In genomic region chr14:105474991-105475553, GRCm38 (mm10) we compare ENCODE assay signal across 7 mouse cellular contexts.
DNase-seq lines count a peak whose midpoint lies in the region; ATAC-seq and TF ChIP-seq lines count a peak whose summit lies in the region.

No protein-coding gene starts in this region.

- no peak overlapping the region for H3K27ac ChIP-seq in hindbrain, postnatal 0 days
- no peak overlapping the region for H3K27ac ChIP-seq in hindbrain, embryonic 13.5 days
- H3K27ac ChIP-seq in hindbrain, embryonic 16.5 days (ENCODE audit: low read depth, low read length): no peak overlapping the region

- H3K9ac ChIP-seq in hindbrain, postnatal 0 days (replicated peaks; ENCODE audit: low read length): no peak overlapping the region
- no peak overlapping the region for H3K9ac ChIP-seq in hindbrain, embryonic 13.5 days
- H3K9ac ChIP-seq in hindbrain, embryonic 16.5 days (ENCODE audit: low read depth, low read length): no peak overlapping the region

- H3K4me3 ChIP-seq in hindbrain, postnatal 0 days (ENCODE audit: low read length): no peak overlapping the region
- H3K4me3 ChIP-seq in hindbrain, embryonic 13.5 days: no peak overlapping the region
- H3K4me3 ChIP-seq in hindbrain, embryonic 16.5 days (ENCODE audit: low read length): no peak overlapping the region

- no peaks in the 10 kb centered on the region for H3K4me1 ChIP-seq in hindbrain, postnatal 0 days (ENCODE audit: insufficient read depth, low read length)
- H3K4me1 ChIP-seq in hindbrain, embryonic 13.5 days (replicated peaks): no peaks in the 10 kb centered on the region
- no peaks in the 10 kb centered on the region for H3K4me1 ChIP-seq in hindbrain, embryonic 16.5 days (ENCODE audit: control insufficient read depth, insufficient read depth, low read depth, low read length)

- no peak for ATAC-seq in hindbrain, postnatal 0 days
- ATAC-seq in hindbrain, embryonic 13.5 days (ENCODE audit: low FRiP score): no peak
- ATAC-seq in hindbrain, embryonic 16.5 days: no peak

- H3K4me2 ChIP-seq in hindbrain, postnatal 0 days (ENCODE audit: low read depth, low read length): no peak overlapping the region
- no peak overlapping the region for H3K4me2 ChIP-seq in hindbrain, embryonic 13.5 days
- H3K4me2 ChIP-seq in hindbrain, embryonic 16.5 days (ENCODE audit: low read length): no peak overlapping the region

- peak; percentile 62 for TF ChIP-seq CTCF in hindbrain, postnatal 0 days (IDR thresholded peaks at IDR 0.05; ENCODE audit: low read depth)

- H3K9me3 ChIP-seq in hindbrain, postnatal 0 days (ENCODE audit: low read length): no peaks in the 10 kb centered on the region
- H3K9me3 ChIP-seq in hindbrain, embryonic 13.5 days: no peaks in the 10 kb centered on the region
- no peaks in the 10 kb centered on the region for H3K9me3 ChIP-seq in hindbrain, embryonic 16.5 days (ENCODE audit: control insufficient read depth, low read length)

- H3K27me3 ChIP-seq in hindbrain, postnatal 0 days (ENCODE audit: insufficient read depth, low read length): no peaks in the 10 kb centered on the region
- peaks cover 7% of the 10 kb centered on the region for H3K27me3 ChIP-seq in hindbrain, embryonic 13.5 days
- H3K27me3 ChIP-seq in splenic B cell, adult 2 months (ENCODE audit: control insufficient read depth, insufficient read depth, low read length, poor library complexity, severe bottlenecking): no peaks in the 10 kb centered on the region
- no peaks in the 10 kb centered on the region for H3K27me3 ChIP-seq in hindbrain, embryonic 16.5 days (replicated peaks; ENCODE audit: control insufficient read depth, insufficient read depth, low read length)

- H3K36me3 ChIP-seq in hindbrain, postnatal 0 days (ENCODE audit: insufficient read depth, low read length): no peaks in the 10 kb centered on the region
- H3K36me3 ChIP-seq in hindbrain, embryonic 13.5 days: no peaks in the 10 kb centered on the region
- H3K36me3 ChIP-seq in splenic B cell, adult 2 months (ENCODE audit: control insufficient read depth, insufficient read depth, low read length, poor library complexity, severe bottlenecking): no peaks in the 10 kb centered on the region
- no peaks in the 10 kb centered on the region for H3K36me3 ChIP-seq in hindbrain, embryonic 16.5 days (ENCODE audit: control insufficient read depth, insufficient read depth, low read length)

- peak; percentile 72 for DNase-seq in hindbrain, postnatal 0 days (ENCODE audit: low spot score)
- DNase-seq in adipocyte (ENCODE audit: low spot score): peak; percentile 79
- DNase-seq in cerebellum, postnatal 36 days: peak; percentile 31
- peak; percentile 27 to 32 for DNase-seq in lung, adult 18-20 months
- DNase-seq in splenic B cell, adult 2 months (ENCODE audit: low read depth, low spot score): peak; percentile 30
